Mouse (Mus musculus): ENCODE results near the gene Faim2.

GRCm38 (mm10) chr15:99449131-99449750 lies 78.7 kb downstream of the Faim2 start:
- no peak for TF ChIP-seq POLR2A (IDR thresholded peaks at IDR 0.05; ENCODE audit: extremely low read depth, insufficient read depth, low read length)
- no peak for TF ChIP-seq CTCF (IDR thresholded peaks at IDR 0.05; ENCODE audit: low read depth, low read length)
